ENCODE assay signal across 8 mouse cellular contexts in the genomic region with DNA sequence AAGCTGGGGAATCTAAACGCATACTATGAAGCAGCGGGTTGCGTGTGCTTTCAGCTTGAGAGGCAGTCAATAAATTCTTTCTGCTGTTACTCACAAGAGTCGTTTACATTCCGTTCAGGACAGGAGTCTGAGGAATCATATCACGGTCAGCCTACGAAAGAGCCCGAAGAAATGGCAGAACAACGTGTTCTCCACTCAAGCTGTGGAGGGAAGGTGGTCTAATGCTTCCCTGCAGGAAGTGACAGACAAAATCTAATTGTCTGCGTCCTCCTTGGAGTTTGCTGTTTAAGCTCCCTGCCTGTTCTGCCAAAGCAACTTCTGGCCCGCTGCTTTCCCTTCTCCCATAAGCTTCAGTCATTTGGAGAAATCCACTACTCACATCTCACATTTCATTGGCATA. TPM values are rescaled to one million over a fixed set of nuclear protein-coding genes. Genes with fewer than 3 reads are reported as not detected.
DNase-seq lines count a peak whose midpoint lies in the region; ATAC-seq and TF ChIP-seq lines count a peak whose summit lies in the region.

No protein-coding gene starts in this region.

- WGBS in embryonic facial prominence, embryonic 14.5 days = 27% methylated on average over 11 of the region's 11 CpGs
- 12% methylated on average over 11 of the region's 11 CpGs for WGBS in hindbrain, embryonic 16.5 days
- 12% methylated on average over 11 of the region's 11 CpGs for WGBS in neural tube, embryonic 13.5 days

- no peaks in the 10 kb centered on the region for H3K9me3 ChIP-seq in embryonic facial prominence, embryonic 14.5 days (ENCODE audit: control insufficient read depth, low read length)
- no peaks in the 10 kb centered on the region for H3K9me3 ChIP-seq in hindbrain, embryonic 16.5 days (ENCODE audit: control insufficient read depth, low read length)
- no peaks in the 10 kb centered on the region for H3K9me3 ChIP-seq in neural tube, embryonic 13.5 days

- ATAC-seq in embryonic facial prominence, embryonic 14.5 days (ENCODE audit: low read depth) = no peak
- peak; percentile 67 for ATAC-seq in hindbrain, embryonic 16.5 days
- ATAC-seq in neural tube, embryonic 13.5 days (ENCODE audit: low read depth) = 0 out of 2 replicates have a peak, but pooled peaks have one; percentile 24

- H3K27me3 ChIP-seq in embryonic facial prominence, embryonic 14.5 days (replicated peaks; ENCODE audit: control insufficient read depth, insufficient read depth, low read length) = no peaks in the 10 kb centered on the region
- no peaks in the 10 kb centered on the region for H3K27me3 ChIP-seq in hindbrain, embryonic 16.5 days (replicated peaks; ENCODE audit: control insufficient read depth, insufficient read depth, low read length)
- H3K27me3 ChIP-seq in neural tube, embryonic 13.5 days = no peaks in the 10 kb centered on the region

- H3K4me2 ChIP-seq in embryonic facial prominence, embryonic 14.5 days (ENCODE audit: low read depth, low read length) = peak overlapping the region; percentile 47
- H3K4me2 ChIP-seq in hindbrain, embryonic 16.5 days (ENCODE audit: low read length) = peak overlapping the region; percentile 60
- H3K4me2 ChIP-seq in neural tube, embryonic 13.5 days = peak overlapping the region; percentile 60

- H3K27ac ChIP-seq in layer of hippocampus, adult 2 months = peak overlapping the region; percentile 18; the same call in 1 of the 2 replicates
- H3K27ac ChIP-seq in embryonic facial prominence, embryonic 14.5 days (replicated peaks; ENCODE audit: low read depth, low read length) = no peak overlapping the region
- peak overlapping the region; percentile 67 for H3K27ac ChIP-seq in hindbrain, embryonic 16.5 days (ENCODE audit: low read depth, low read length)
- H3K27ac ChIP-seq in neural tube, embryonic 13.5 days (replicated peaks) = peak overlapping the region; percentile 79

- no peak for TF ChIP-seq CTCF in layer of hippocampus, adult 2 months (conservative IDR thresholded peaks at IDR 0.05)

- DNase-seq in layer of hippocampus, adult 2 months (ENCODE audit: low spot score in 2 of 2) = no peak
- no peak for DNase-seq in layer of hippocampus, postnatal 25 days (ENCODE audit: extremely low spot score in 1 of 2, low spot score in 1 of 2)
- peak; percentile 23 for DNase-seq in embryonic facial prominence, embryonic 14.5 days (ENCODE audit: low spot score)
- no peak for DNase-seq in cerebellum, postnatal 36 days
- no peak for DNase-seq in thymus, postnatal 14 days
- DNase-seq in ovary, postnatal 36 days (ENCODE audit: low spot score) = no peak

- peak overlapping the region; percentile 45 for H3K9ac ChIP-seq in embryonic facial prominence, embryonic 14.5 days (ENCODE audit: low read depth, low read length)
- peak overlapping the region; percentile 52 for H3K9ac ChIP-seq in hindbrain, embryonic 16.5 days (ENCODE audit: low read depth, low read length)
- H3K9ac ChIP-seq in neural tube, embryonic 13.5 days = peak overlapping the region; percentile 60

- no peaks in the 10 kb centered on the region for H3K36me3 ChIP-seq in embryonic facial prominence, embryonic 14.5 days (ENCODE audit: control insufficient read depth, insufficient read depth, low read length)
- H3K36me3 ChIP-seq in hindbrain, embryonic 16.5 days (ENCODE audit: control insufficient read depth, insufficient read depth, low read length) = no peaks in the 10 kb centered on the region
- no peaks in the 10 kb centered on the region for H3K36me3 ChIP-seq in neural tube, embryonic 13.5 days

- 0 out of 2 replicates have a peak, but pooled peaks cover 8% of the 10 kb centered on the region for H3K4me1 ChIP-seq in embryonic facial prominence, embryonic 14.5 days (ENCODE audit: control insufficient read depth, insufficient read depth, low read length)
- H3K4me1 ChIP-seq in hindbrain, embryonic 16.5 days (ENCODE audit: control insufficient read depth, insufficient read depth, low read depth, low read length) = peaks cover 13% of the 10 kb centered on the region
- peaks cover 21% of the 10 kb centered on the region for H3K4me1 ChIP-seq in neural tube, embryonic 13.5 days (replicated peaks)

- peak overlapping the region; percentile 39 for H3K4me3 ChIP-seq in layer of hippocampus, adult 2 months
- H3K4me3 ChIP-seq in embryonic facial prominence, embryonic 14.5 days (ENCODE audit: low read depth, low read length) = peak overlapping the region; percentile 17
- peak overlapping the region; percentile 34 for H3K4me3 ChIP-seq in hindbrain, embryonic 16.5 days (ENCODE audit: low read length)
- H3K4me3 ChIP-seq in neural tube, embryonic 13.5 days = peak overlapping the region; percentile 31

RNA-seq across cellular contexts. Expression of gene Gm10118, which starts 50.9 kb away (rescaled TPM):
- total RNA-seq in layer of hippocampus, adult 2 months (2021) = 1 to 10 TPM; 2.7 to 3.3 TPM
- 1 to 10 TPM; 1.9 TPM for total RNA-seq in layer of hippocampus, postnatal 25 days (2021)
- 0.20 and 0.54 TPM in 2 replicates for polyA plus RNA-seq in embryonic facial prominence, embryonic 14.5 days (2014; fragmentation: Nextera tagmentation; extraction: Ambion mirVana)
- polyA plus RNA-seq in hindbrain, embryonic 16.5 days (2015; fragmentation: Nextera tagmentation; extraction: Ambion mirVana) = 1.6 and 1.8 TPM in 2 replicates
- 0.78 and 0.81 TPM in 2 replicates for polyA plus RNA-seq in neural tube, embryonic 13.5 days (2015; fragmentation: Nextera tagmentation; extraction: Ambion mirVana)
